Mouse (Mus musculus) urinary bladder, adult 2 months (tissue): ENCODE results near the gene Nradd. TPM values are rescaled to one million over a fixed set of nuclear protein-coding genes. Genes with fewer than 3 reads are reported as not detected.

Experiments
- DNase-seq: peaks from one replicate; pipeline ENCODE4 v3.0.0; 2022; ENCODE audit warnings: low spot score
- polyA plus RNA-seq: library from polyadenylated mRNA; depleted of rRNA; stranded (reverse); fragments of >200 nt; gene quantifications from 2 replicates; pipeline ENCODE4 v1.2.3, GENCODE M21; 2012; rRNA removed

The Nradd gene
- polyA plus RNA-seq, 1 experiment, result 36.6 TPM

- DNase-seq, result no peak
These were observed 12.8 kb downstream of the Nradd start for GRCm38 (mm10) chr9:110611471-110611870.

DNA sequence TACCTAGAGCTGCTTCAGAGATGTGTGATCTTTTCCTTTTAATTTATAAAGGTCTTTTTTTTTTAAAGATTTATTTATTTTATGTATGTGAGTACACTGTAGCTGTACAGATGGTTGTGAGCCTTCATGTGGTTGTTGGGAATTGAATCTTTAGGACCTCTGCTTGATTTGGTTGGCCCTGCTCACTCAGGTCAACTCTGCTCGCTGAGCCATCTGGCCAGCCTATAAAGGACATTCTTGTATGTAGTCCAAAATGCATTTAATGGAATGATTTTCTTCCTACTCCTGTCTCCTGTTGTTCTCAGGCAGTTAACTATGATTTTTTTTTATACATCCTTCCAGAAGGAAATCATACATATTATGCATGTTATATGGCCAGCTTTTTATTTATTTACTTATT is 40.7 kb downstream of the Nradd start:
- DNase-seq, result no peak

DNA sequence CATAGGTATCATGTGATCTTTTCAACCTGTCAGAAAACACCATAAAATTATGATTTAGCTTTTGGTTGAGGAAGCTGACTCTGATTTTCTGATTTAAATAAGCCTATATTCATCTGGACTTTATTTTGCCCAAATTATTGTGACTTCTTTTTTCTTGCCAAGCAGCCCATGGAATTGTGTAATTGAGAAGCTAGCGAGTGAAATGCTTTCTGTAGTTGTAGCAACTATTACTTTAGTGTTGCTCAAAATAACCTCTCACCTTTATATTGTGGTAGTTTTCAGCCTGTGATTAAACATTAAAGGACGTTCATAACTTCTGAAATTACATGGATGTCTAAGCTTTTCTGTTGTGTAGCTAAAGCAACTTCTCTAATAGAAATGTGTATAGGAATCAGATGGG is 42.1 kb downstream of the Nradd start:
- no peak for DNase-seq

Other genes with a start within 250 kb of the Nradd start
- 11.6 and 24.7 TPM in 2 replicates for gene Ptpn23, start 216.2 kb downstream of the Nradd start, polyA plus RNA-seq
- 0.06 TPM in 1 of 2 replicates, not detected in the other for gene Ngp, start 204.7 kb downstream of the Nradd start, polyA plus RNA-seq
- gene Klhl18, start 147.8 kb downstream of the Nradd start, polyA plus RNA-seq, result 20.7 and 22.1 TPM in 2 replicates
- gene Kif9, start 147.5 kb downstream of the Nradd start, polyA plus RNA-seq, result 1.9 and 2.1 TPM in 2 replicates
- gene Setd2, start 91.9 kb downstream of the Nradd start, polyA plus RNA-seq, result 52.0 and 58.2 TPM in 2 replicates
- 42.8 and 59.9 TPM in 2 replicates for gene Nbeal2, start 29.7 kb upstream of the Nradd start, polyA plus RNA-seq
- gene Ccdc12, start 32.1 kb upstream of the Nradd start, polyA plus RNA-seq, result 119 and 152 TPM in 2 replicates
- gene Myl3, start 117.4 kb upstream of the Nradd start, polyA plus RNA-seq, result not detected in 2 replicates
- 20.4 and 23.0 TPM in 2 replicates for gene Pth1r, start 122.7 kb upstream of the Nradd start, polyA plus RNA-seq
- gene Prss42, start 173.7 kb upstream of the Nradd start, polyA plus RNA-seq, result not detected in 2 replicates
- gene Prss44, start 189.5 kb upstream of the Nradd start, polyA plus RNA-seq, result not detected in 2 replicates
- not detected in 2 replicates for gene Prss43, start 202.2 kb upstream of the Nradd start, polyA plus RNA-seq
- gene Prss45, start 210.1 kb upstream of the Nradd start, polyA plus RNA-seq, result not detected in 2 replicates
- not detected in 2 replicates for gene Prss46, start 220.1 kb upstream of the Nradd start, polyA plus RNA-seq
- gene Prss50, start 233.5 kb upstream of the Nradd start, polyA plus RNA-seq, result not detected in 2 replicates